Mouse (Mus musculus): Measurements from ENCODE around the gene Emid1. TPM values are rescaled to one million over a fixed set of nuclear protein-coding genes. Genes with fewer than 3 reads are reported as not detected.

Gene Emid1
- polyA plus RNA-seq, 1 experiment, result 31.4 TPM

- Histone ChIP-seq H3K4me1 (ENCODE audit: control insufficient read depth, insufficient read depth, low read length) (no peaks in the 10 kb centered on the region), H3K4me3 (replicated peaks; ENCODE audit: extremely low read depth, low read depth, low read length) (no peak overlapping the region)
- no peak for DNase-seq
- 90% methylated on average over 9 of the region's 9 CpGs for WGBS
- TF ChIP-seq POLR2A (IDR thresholded peaks at IDR 0.05; ENCODE audit: borderline replicate concordance, extremely low read depth, low read depth, low read length) (no peak), CTCF (IDR thresholded peaks at IDR 0.05; ENCODE audit: insufficient read depth, low read length) (no peak)
Observed at GRCm38 (mm10) chr11:5167311-5167710, 15.3 kb upstream of the Emid1 start.

- H3K4me3 ChIP-seq (replicated peaks; ENCODE audit: extremely low read depth, low read depth, low read length), result no peak overlapping the region
- no peak for TF ChIP-seq POLR2A (IDR thresholded peaks at IDR 0.05; ENCODE audit: borderline replicate concordance, extremely low read depth, low read depth, low read length)
- TF ChIP-seq CTCF (IDR thresholded peaks at IDR 0.05; ENCODE audit: insufficient read depth, low read length), result no peak
- no peaks in the 10 kb centered on the region for H3K4me1 ChIP-seq (ENCODE audit: control insufficient read depth, insufficient read depth, low read length)
- WGBS, result 45% methylated on average over 8 of the region's 8 CpGs
- no peak for DNase-seq
Observed at GRCm38 (mm10) chr11:5165471-5165916, 13.4 kb upstream of the Emid1 start.

- TF ChIP-seq POLR2A (IDR thresholded peaks at IDR 0.05; ENCODE audit: borderline replicate concordance, extremely low read depth, low read depth, low read length) (no peak), CTCF (IDR thresholded peaks at IDR 0.05; ENCODE audit: insufficient read depth, low read length) (no peak)
- 48% methylated on average over 8 of the region's 8 CpGs for WGBS
Observed at GRCm38 (mm10) chr11:5164310-5164709, 12.3 kb upstream of the Emid1 start.

GRCm38 (mm10) chr11:5163421-5163820 lies 11.4 kb upstream of the Emid1 start:
- no peak for DNase-seq
- 86% methylated on average over 8 of the region's 8 CpGs for WGBS
- TF ChIP-seq CTCF (IDR thresholded peaks at IDR 0.05; ENCODE audit: insufficient read depth, low read length) (no peak), POLR2A (IDR thresholded peaks at IDR 0.05; ENCODE audit: borderline replicate concordance, extremely low read depth, low read depth, low read length) (no peak)
- Histone ChIP-seq H3K4me1 (ENCODE audit: control insufficient read depth, insufficient read depth, low read length) (no peaks in the 10 kb centered on the region), H3K4me3 (replicated peaks; ENCODE audit: extremely low read depth, low read depth, low read length) (no peak overlapping the region)

More at GRCm38 (mm10) chr11:5164310-5164709, 12.3 kb upstream of the Emid1 start:
- no peak for DNase-seq
- no peaks in the 10 kb centered on the region for H3K4me1 ChIP-seq (ENCODE audit: control insufficient read depth, insufficient read depth, low read length)
- H3K4me3 ChIP-seq (replicated peaks; ENCODE audit: extremely low read depth, low read depth, low read length), result no peak overlapping the region

GRCm38 (mm10) chr11:5160722-5161485 lies 8.8 kb upstream of the Emid1 start:
- WGBS, result 75% methylated on average over 17 of the region's 17 CpGs
- no peak for TF ChIP-seq POLR2A (IDR thresholded peaks at IDR 0.05; ENCODE audit: borderline replicate concordance, extremely low read depth, low read depth, low read length)
- TF ChIP-seq CTCF (IDR thresholded peaks at IDR 0.05; ENCODE audit: insufficient read depth, low read length), result peak; percentile 79
- H3K4me1 ChIP-seq (ENCODE audit: control insufficient read depth, insufficient read depth, low read length), result no peaks in the 10 kb centered on the region

GRCm38 (mm10) chr11:5158056-5158455 lies 6.0 kb upstream of the Emid1 start:
- WGBS, result 89% methylated on average over 11 of the region's 11 CpGs
- Histone ChIP-seq H3K4me1 (ENCODE audit: control insufficient read depth, insufficient read depth, low read length) (peaks cover 6% of the 10 kb centered on the region; the same call in 1 of the 2 replicates), H3K4me3 (replicated peaks; ENCODE audit: extremely low read depth, low read depth, low read length) (no peak overlapping the region)
- no peak for TF ChIP-seq CTCF (IDR thresholded peaks at IDR 0.05; ENCODE audit: insufficient read depth, low read length)
- TF ChIP-seq POLR2A (IDR thresholded peaks at IDR 0.05; ENCODE audit: borderline replicate concordance, extremely low read depth, low read depth, low read length), result no peak
- no peak for DNase-seq

More at GRCm38 (mm10) chr11:5160722-5161485, 8.8 kb upstream of the Emid1 start:
- no peak overlapping the region for H3K4me3 ChIP-seq (replicated peaks; ENCODE audit: extremely low read depth, low read depth, low read length)
- peak; percentile 51 for DNase-seq

GRCm38 (mm10) chr11:5154961-5155805 lies 3.1 kb upstream of the Emid1 start:
- DNase-seq, result no peak
- TF ChIP-seq POLR2A (IDR thresholded peaks at IDR 0.05; ENCODE audit: borderline replicate concordance, extremely low read depth, low read depth, low read length), result no peak
- TF ChIP-seq CTCF (IDR thresholded peaks at IDR 0.05; ENCODE audit: insufficient read depth, low read length), result no peak

GRCm38 (mm10) chr11:5151247-5151630 lies 818 bp downstream of the Emid1 start:
- WGBS, result 58% methylated on average over 4 of the region's 4 CpGs

More at GRCm38 (mm10) chr11:5154961-5155805, 3.1 kb upstream of the Emid1 start:
- no peak overlapping the region for H3K4me3 ChIP-seq (replicated peaks; ENCODE audit: extremely low read depth, low read depth, low read length)
- WGBS, result 30% methylated on average over 10 of the region's 10 CpGs
- peaks cover 10% of the 10 kb centered on the region for H3K4me1 ChIP-seq (ENCODE audit: control insufficient read depth, insufficient read depth, low read length)

GRCm38 (mm10) chr11:5150416-5151246 lies 1.4 kb downstream of the Emid1 start:
- TF ChIP-seq CTCF (IDR thresholded peaks at IDR 0.05; ENCODE audit: insufficient read depth, low read length), result no peak
- no peak for TF ChIP-seq POLR2A (IDR thresholded peaks at IDR 0.05; ENCODE audit: borderline replicate concordance, extremely low read depth, low read depth, low read length)
- H3K4me1 ChIP-seq (ENCODE audit: control insufficient read depth, insufficient read depth, low read length), result peaks cover 13% of the 10 kb centered on the region
- H3K4me3 ChIP-seq (replicated peaks; ENCODE audit: extremely low read depth, low read depth, low read length), result no peak overlapping the region
- DNase-seq, result no peak
- 61% methylated on average over 9 of the region's 9 CpGs for WGBS

More at GRCm38 (mm10) chr11:5151247-5151630, 818 bp downstream of the Emid1 start:
- no peak for TF ChIP-seq CTCF (IDR thresholded peaks at IDR 0.05; ENCODE audit: insufficient read depth, low read length)
- TF ChIP-seq POLR2A (IDR thresholded peaks at IDR 0.05; ENCODE audit: borderline replicate concordance, extremely low read depth, low read depth, low read length), result no peak
- DNase-seq, result no peak
- H3K4me1 ChIP-seq (ENCODE audit: control insufficient read depth, insufficient read depth, low read length), result peaks cover 13% of the 10 kb centered on the region
- no peak overlapping the region for H3K4me3 ChIP-seq (replicated peaks; ENCODE audit: extremely low read depth, low read depth, low read length)

Measured in lung, adult 2 months (tissue).